In genomic region chr13:83707611-83708010, GRCm38 (mm10) we compare ENCODE assay signal across 19 mouse cellular contexts.
"Had no signal": no experiment of that assay in that cellular context is flagged by ENCODE, and none has a peak within 500 bp of the region (broad histone marks: within the 10 kb centered on the region; RNA-seq: fewer than 3 reads in every experiment).

No protein-coding gene starts in this region.

- H3K27me3 ChIP-seq: neural tube, embryonic 15.5 days had no signal

- H3K4me3 ChIP-seq: midbrain, embryonic 10.5 days; midbrain, embryonic 12.5 days; myocyte; neural tube, embryonic 13.5 days; neural tube, embryonic 15.5 days had no signal

- H3K36me3 ChIP-seq: midbrain, embryonic 10.5 days; midbrain, embryonic 12.5 days; neural tube, embryonic 13.5 days; neural tube, embryonic 15.5 days had no signal

- H3K4me1 ChIP-seq: midbrain, embryonic 10.5 days; midbrain, embryonic 12.5 days had no signal

- H3K4me2 ChIP-seq: lung, embryonic 14.5 days; midbrain, embryonic 12.5 days; neural tube, embryonic 13.5 days; neural tube, embryonic 15.5 days had no signal

- H3K27ac ChIP-seq: midbrain, embryonic 10.5 days; midbrain, embryonic 12.5 days; neural tube, embryonic 13.5 days; neural tube, embryonic 15.5 days had no signal

- DNase-seq: lung, adult 18-20 months; lung, embryonic 14.5 days; lung, postnatal 10 days; lung, postnatal 4 days; midbrain, embryonic 14.5 days; retina, postnatal 1 day; right cerebral cortex, adult 18-20 months; right cerebral cortex, postnatal 25 days; right cerebral cortex, postnatal 4 days; spleen, adult 18-20 months; thymus, adult 18-20 months; thymus, postnatal 14 days; thymus, postnatal 36 days had no signal

- H3K9me3 ChIP-seq: midbrain, embryonic 10.5 days; midbrain, embryonic 12.5 days; neural tube, embryonic 13.5 days; neural tube, embryonic 15.5 days had no signal

- ATAC-seq: midbrain, embryonic 16.5 days had no signal

- H3K9ac ChIP-seq: lung, embryonic 14.5 days; midbrain, embryonic 12.5 days; neural tube, embryonic 13.5 days; neural tube, embryonic 15.5 days had no signal
